Mouse (Mus musculus): ENCODE measurements around the gene Otop1. TPM values are rescaled to one million over a fixed set of nuclear protein-coding genes. Genes with fewer than 3 reads are reported as not detected.

Otop1 gene
- polyA plus RNA-seq, 1 experiment from 2014 or later, result 0.13 TPM

- 41% methylated on average over 12 of the region's 12 CpGs for WGBS
- Histone ChIP-seq H3K27ac (no peak overlapping the region), H3K4me1 (no peaks in the 10 kb centered on the region), H3K27me3 (no peaks in the 10 kb centered on the region), H3K4me3 (no peak overlapping the region), H3K36me3 (no peaks in the 10 kb centered on the region), H3K4me2 (replicated peaks) (no peak overlapping the region), H3K9ac (no peak overlapping the region), H3K9me3 (no peaks in the 10 kb centered on the region)
- no peak for ATAC-seq (ENCODE audit: insufficient number of reproducible peaks, insufficient read depth, low FRiP score, low TSS enrichment)
These were observed 26.9 kb downstream of the Otop1 start for GRCm38 (mm10) chr5:38302651-38303050.

DNA sequence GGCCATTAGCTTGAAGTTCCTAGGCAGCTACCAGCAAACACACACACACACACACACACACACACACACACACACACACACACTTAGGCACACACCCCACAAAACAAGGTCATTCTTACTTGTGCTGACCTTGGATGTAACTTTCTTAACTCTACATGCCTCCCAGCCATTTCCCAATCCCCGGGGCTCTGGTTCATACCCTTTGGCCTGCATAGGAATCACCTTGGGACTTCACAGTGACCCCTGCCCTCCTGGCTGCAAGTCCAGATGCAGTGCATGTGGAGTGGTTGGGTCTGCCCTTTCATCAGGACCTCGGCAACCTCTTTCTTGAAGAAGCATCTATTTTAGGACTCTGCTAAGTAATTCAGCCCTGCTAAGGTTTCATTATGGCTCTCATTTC is 29.5 kb downstream of the Otop1 start:
- ATAC-seq (ENCODE audit: insufficient number of reproducible peaks, insufficient read depth, low FRiP score, low TSS enrichment), result no peak
- Histone ChIP-seq H3K4me2 (replicated peaks) (no peak overlapping the region), H3K36me3 (no peaks in the 10 kb centered on the region), H3K27me3 (no peaks in the 10 kb centered on the region), H3K4me3 (no peak overlapping the region), H3K4me1 (no peaks in the 10 kb centered on the region), H3K9ac (no peak overlapping the region), H3K27ac (no peak overlapping the region), H3K9me3 (no peaks in the 10 kb centered on the region)
- 39% methylated on average over 2 of the region's 2 CpGs for whole genome bisulfite sequencing

GRCm38 (mm10) chr5:38307255-38308101 is 31.7 kb downstream of the Otop1 start:
- Histone ChIP-seq H3K27ac (no peak overlapping the region), H3K9me3 (no peaks in the 10 kb centered on the region), H3K4me3 (peak overlapping the region; percentile 33), H3K36me3 (no peaks in the 10 kb centered on the region), H3K27me3 (no peaks in the 10 kb centered on the region), H3K4me2 (replicated peaks) (peak overlapping the region; percentile 58), H3K9ac (no peak overlapping the region), H3K4me1 (no peaks in the 10 kb centered on the region)
- peak; percentile 38; the same call in 1 of the 2 replicates for ATAC-seq (ENCODE audit: insufficient number of reproducible peaks, insufficient read depth, low FRiP score, low TSS enrichment)
- 10% methylated on average over 26 of the region's 26 CpGs for WGBS

GRCm38 (mm10) chr5:38308873-38309272 is 33.1 kb downstream of the Otop1 start:
- WGBS, result 54% methylated on average over 5 of the region's 5 CpGs
- H3K4me3 ChIP-seq, result no peak overlapping the region
- ATAC-seq (ENCODE audit: insufficient number of reproducible peaks, insufficient read depth, low FRiP score, low TSS enrichment), result no peak
- H3K36me3 ChIP-seq, result no peaks in the 10 kb centered on the region
- H3K27me3 ChIP-seq, result no peaks in the 10 kb centered on the region
- H3K9ac ChIP-seq, result no peak overlapping the region
- no peak overlapping the region for H3K27ac ChIP-seq
- H3K9me3 ChIP-seq, result no peaks in the 10 kb centered on the region
- no peak overlapping the region for H3K4me2 ChIP-seq (replicated peaks)
- H3K4me1 ChIP-seq, result no peaks in the 10 kb centered on the region

- Histone ChIP-seq H3K27me3 (no peaks in the 10 kb centered on the region), H3K36me3 (no peaks in the 10 kb centered on the region), H3K9ac (no peak overlapping the region), H3K4me1 (no peaks in the 10 kb centered on the region), H3K27ac (no peak overlapping the region), H3K4me3 (no peak overlapping the region), H3K4me2 (replicated peaks) (no peak overlapping the region), H3K9me3 (no peaks in the 10 kb centered on the region)
- WGBS, result 68% methylated on average over 3 of the region's 3 CpGs
- no peak for ATAC-seq (ENCODE audit: insufficient number of reproducible peaks, insufficient read depth, low FRiP score, low TSS enrichment)
These were observed 34.0 kb downstream of the Otop1 start for GRCm38 (mm10) chr5:38309795-38310194.

- peak; percentile 52 for ATAC-seq (ENCODE audit: insufficient number of reproducible peaks, insufficient read depth, low FRiP score, low TSS enrichment)
- peaks cover 51% of the 10 kb centered on the region for H3K27me3 ChIP-seq
- peak within 1 kb of the TSS; percentile 41 for H3K4me3 ChIP-seq
- 3% methylated on average over 67 of the region's 67 CpGs for WGBS
- H3K4me1 ChIP-seq, result no peaks in the 10 kb centered on the region; the same call in 1 of the 2 replicates
- no peak within 1 kb of the TSS for H3K27ac ChIP-seq
- H3K4me2 ChIP-seq (replicated peaks), result peak within 1 kb of the TSS; percentile 72
- no peaks in the 10 kb centered on the region for H3K9me3 ChIP-seq
- peak within 1 kb of the TSS; percentile 50 for H3K9ac ChIP-seq
- H3K36me3 ChIP-seq, result no peaks in the 10 kb centered on the region
These were observed 43.4 kb downstream of the Otop1 start, which contains the start of gene Drd5 for GRCm38 (mm10) chr5:38318966-38319786. Gene Drd5 (plus strand): TSS chr5:38319367.

DNA sequence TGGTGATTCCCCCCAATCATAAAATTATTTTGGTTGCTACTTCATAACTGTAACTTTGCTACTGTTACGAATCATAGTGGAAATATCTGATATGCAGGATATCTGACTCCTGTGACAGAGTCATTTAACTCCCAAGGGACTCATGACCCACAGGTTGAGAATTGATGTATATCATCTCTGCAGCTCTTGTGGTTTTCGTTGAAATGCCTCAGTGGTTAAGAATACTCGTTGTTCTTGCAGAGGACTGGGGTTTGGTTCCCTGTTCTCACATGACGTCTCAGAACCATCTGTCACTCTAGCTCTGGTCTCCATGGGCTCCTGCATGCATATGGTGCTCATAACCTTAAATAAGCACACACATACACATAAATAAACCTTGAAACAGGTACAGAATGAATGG is 57.6 kb downstream of the Otop1 start:
- H3K4me2 ChIP-seq (replicated peaks), result no peak overlapping the region
- H3K9me3 ChIP-seq, result no peaks in the 10 kb centered on the region
- H3K36me3 ChIP-seq, result no peaks in the 10 kb centered on the region
- no peak overlapping the region for H3K27ac ChIP-seq
- WGBS, result 58% methylated on average over 4 of the region's 4 CpGs
- H3K4me3 ChIP-seq, result no peak overlapping the region
- no peak for ATAC-seq (ENCODE audit: insufficient number of reproducible peaks, insufficient read depth, low FRiP score, low TSS enrichment)
- H3K27me3 ChIP-seq, result no peaks in the 10 kb centered on the region
- H3K9ac ChIP-seq, result no peak overlapping the region
- no peaks in the 10 kb centered on the region for H3K4me1 ChIP-seq

- no peak overlapping the region for H3K4me3 ChIP-seq
- no peaks in the 10 kb centered on the region for H3K9me3 ChIP-seq
- ATAC-seq (ENCODE audit: insufficient number of reproducible peaks, insufficient read depth, low FRiP score, low TSS enrichment), result no peak
- no peaks in the 10 kb centered on the region for H3K27me3 ChIP-seq
- no peaks in the 10 kb centered on the region for H3K36me3 ChIP-seq
- no peaks in the 10 kb centered on the region for H3K4me1 ChIP-seq
- 46% methylated on average over 1 of the region's 1 CpGs for WGBS
- no peak overlapping the region for H3K4me2 ChIP-seq (replicated peaks)
- H3K27ac ChIP-seq, result no peak overlapping the region
- no peak overlapping the region for H3K9ac ChIP-seq
These were observed 58.8 kb downstream of the Otop1 start for GRCm38 (mm10) chr5:38334582-38334981.

GRCm38 (mm10) chr5:38343101-38343500 is 67.3 kb downstream of the Otop1 start:
- Histone ChIP-seq H3K27me3 (no peaks in the 10 kb centered on the region), H3K4me2 (replicated peaks) (no peak overlapping the region), H3K9ac (no peak overlapping the region), H3K36me3 (no peaks in the 10 kb centered on the region), H3K27ac (no peak overlapping the region), H3K9me3 (no peaks in the 10 kb centered on the region), H3K4me3 (no peak overlapping the region), H3K4me1 (no peaks in the 10 kb centered on the region)
- no peak for ATAC-seq (ENCODE audit: insufficient number of reproducible peaks, insufficient read depth, low FRiP score, low TSS enrichment)
- WGBS, result 59% methylated on average over 3 of the region's 3 CpGs

- Histone ChIP-seq H3K4me1 (no peaks in the 10 kb centered on the region), H3K27me3 (no peaks in the 10 kb centered on the region), H3K4me2 (replicated peaks) (no peak overlapping the region), H3K27ac (no peak overlapping the region), H3K4me3 (no peak overlapping the region), H3K9ac (no peak overlapping the region), H3K36me3 (no peaks in the 10 kb centered on the region), H3K9me3 (no peaks in the 10 kb centered on the region)
- WGBS, result 29% methylated on average over 10 of the region's 10 CpGs
- ATAC-seq (ENCODE audit: insufficient number of reproducible peaks, insufficient read depth, low FRiP score, low TSS enrichment), result no peak
These were observed 71.1 kb downstream of the Otop1 start for GRCm38 (mm10) chr5:38346646-38347432.

- no peaks in the 10 kb centered on the region for H3K36me3 ChIP-seq
- no peaks in the 10 kb centered on the region for H3K9me3 ChIP-seq
- no peak overlapping the region for H3K4me3 ChIP-seq
- no peaks in the 10 kb centered on the region for H3K4me1 ChIP-seq
- no peak overlapping the region for H3K4me2 ChIP-seq (replicated peaks)
- H3K27me3 ChIP-seq, result no peaks in the 10 kb centered on the region
- 28% methylated on average over 5 of the region's 5 CpGs for WGBS
- H3K9ac ChIP-seq, result no peak overlapping the region
- H3K27ac ChIP-seq, result no peak overlapping the region
- no peak for ATAC-seq (ENCODE audit: insufficient number of reproducible peaks, insufficient read depth, low FRiP score, low TSS enrichment)
These were observed 74.7 kb downstream of the Otop1 start for GRCm38 (mm10) chr5:38350351-38350929.

Measured in embryonic facial prominence, embryonic 12.5 days (tissue).